Mouse (Mus musculus): ENCODE measurements at regions not wholly inside any gene's neighbourhood (a gene's known extent, or its start where the extent isn't known, plus 50 kb on each side); places are given as distances from the start of the nearest gene placed in this dataset.

- no peak for DNase-seq (ENCODE audit: low read depth in 2 of 2, low spot score in 2 of 2)
Observed at GRCm38 (mm10) chr11:114443444-114443843, 224.9 kb upstream of the Rpl38 start.

DNA sequence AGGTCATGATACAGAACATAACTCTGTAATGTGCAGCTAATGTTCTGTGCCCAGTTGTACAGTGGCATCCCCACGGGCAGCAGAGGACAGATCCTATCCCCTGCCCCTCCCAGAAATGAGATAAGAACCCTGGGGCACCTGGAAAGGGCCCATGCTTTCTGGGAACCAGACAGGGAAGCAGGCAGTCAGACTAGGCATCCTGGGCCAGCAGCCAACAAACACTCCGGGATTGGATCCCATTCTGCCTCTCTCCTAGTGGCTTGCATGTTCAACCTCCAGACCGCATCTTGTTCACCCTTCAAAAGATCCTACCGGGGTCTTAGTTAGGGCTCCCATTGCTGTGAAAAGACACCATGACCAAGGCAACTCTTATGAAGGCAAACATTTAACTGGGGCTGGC is 229.0 kb upstream of the Rpl38 start:
- no peak for DNase-seq (ENCODE audit: low read depth in 2 of 2, low spot score in 2 of 2)

DNA sequence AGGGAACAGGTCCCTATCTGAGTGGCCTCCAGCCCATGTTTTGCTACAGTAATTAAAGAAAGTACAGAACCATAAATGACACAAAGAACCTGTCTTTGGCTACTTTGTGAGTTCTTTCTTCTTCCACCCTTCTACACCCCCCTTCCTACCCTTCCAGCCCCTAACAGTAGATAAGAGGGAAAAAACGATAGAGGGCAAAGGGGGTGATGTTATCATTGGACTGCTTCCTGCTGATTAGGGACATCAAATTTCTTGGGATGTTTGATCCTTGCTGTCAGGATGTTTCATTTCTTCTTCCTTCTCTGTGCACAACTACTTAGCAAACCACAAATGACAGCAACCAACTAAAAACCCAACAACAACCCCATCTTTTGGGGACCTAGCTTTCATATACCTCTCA is 232.5 kb upstream of the Rpl38 start:
- DNase-seq (ENCODE audit: low read depth in 2 of 2, low spot score in 2 of 2), result no peak

DNA sequence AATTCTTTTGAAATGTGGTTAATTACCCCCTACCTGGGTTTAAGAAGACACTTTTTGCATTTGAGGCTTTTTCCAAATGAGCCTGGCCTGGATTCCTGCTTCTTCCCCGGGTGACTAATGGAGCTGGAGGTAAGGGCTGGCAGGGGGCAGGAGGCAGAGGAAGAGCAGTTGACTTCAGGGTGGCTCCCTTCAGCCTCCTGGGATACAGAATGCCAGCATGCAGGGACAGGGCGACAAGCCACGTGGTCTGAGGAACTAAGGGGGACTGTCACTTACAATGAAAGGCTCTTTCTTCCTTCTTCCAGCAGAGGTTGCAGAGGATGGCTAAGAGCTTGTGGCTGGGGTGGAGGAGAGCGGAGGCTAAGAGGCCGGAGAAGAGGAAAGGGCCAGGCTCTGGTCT is 234.8 kb upstream of the Rpl38 start:
- DNase-seq (ENCODE audit: low read depth in 2 of 2, low spot score in 2 of 2), result no peak

DNA sequence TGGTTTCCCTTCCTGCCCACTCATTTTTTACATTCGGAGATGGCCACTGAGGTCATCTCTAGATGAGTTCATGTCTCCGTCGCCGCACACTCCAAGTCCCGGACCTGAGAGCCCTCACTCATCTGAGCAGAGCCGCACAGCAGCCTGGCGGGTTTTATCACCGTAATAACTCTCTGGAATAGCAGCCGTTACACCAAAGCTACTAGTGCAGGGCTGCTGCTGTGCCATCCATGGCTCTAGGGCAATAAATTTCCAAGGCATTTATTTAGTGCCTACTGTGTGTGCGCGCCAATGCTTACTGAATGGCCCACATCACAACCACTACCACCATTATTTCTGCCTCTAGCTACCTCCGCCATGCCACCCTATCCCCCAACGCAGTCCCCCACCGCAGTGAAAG is 242.9 kb upstream of the Rpl38 start:
- no peak for DNase-seq (ENCODE audit: low read depth in 2 of 2, low spot score in 2 of 2)

- no peak for DNase-seq (ENCODE audit: low read depth in 2 of 2, low spot score in 2 of 2)
Observed at GRCm38 (mm10) chr11:114423322-114423721, 245.0 kb upstream of the Rpl38 start.

- DNase-seq (ENCODE audit: low read depth in 2 of 2, low spot score in 2 of 2), result no peak
Observed at GRCm38 (mm10) chr11:114419002-114419401, 249.3 kb upstream of the Rpl38 start.

GRCm38 (mm10) chr11:114416168-114416567 is 252.2 kb upstream of the Rpl38 start:
- DNase-seq (ENCODE audit: low read depth in 2 of 2, low spot score in 2 of 2), result no peak

DNA sequence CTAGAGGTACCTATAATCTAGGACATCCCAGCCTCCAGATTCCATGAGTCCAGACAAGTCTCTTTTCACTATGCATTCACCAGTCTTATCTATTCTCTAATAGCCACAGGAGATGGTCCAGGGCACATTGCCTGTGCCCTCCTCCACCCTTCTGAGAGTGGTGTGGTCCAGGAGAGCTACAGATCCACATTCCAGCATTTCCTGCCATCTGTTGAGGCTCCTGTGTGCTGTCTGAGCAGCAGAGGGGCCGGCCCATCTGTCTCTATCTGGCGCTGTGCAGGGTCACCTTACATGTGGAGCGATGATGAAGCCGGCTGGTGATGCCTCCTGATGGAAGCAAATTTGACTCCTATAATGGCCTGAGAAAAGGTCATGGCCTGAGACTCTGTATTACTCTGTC is 263.9 kb upstream of the Rpl38 start:
- no peak for DNase-seq (ENCODE audit: low read depth in 2 of 2, low spot score in 2 of 2)

DNA sequence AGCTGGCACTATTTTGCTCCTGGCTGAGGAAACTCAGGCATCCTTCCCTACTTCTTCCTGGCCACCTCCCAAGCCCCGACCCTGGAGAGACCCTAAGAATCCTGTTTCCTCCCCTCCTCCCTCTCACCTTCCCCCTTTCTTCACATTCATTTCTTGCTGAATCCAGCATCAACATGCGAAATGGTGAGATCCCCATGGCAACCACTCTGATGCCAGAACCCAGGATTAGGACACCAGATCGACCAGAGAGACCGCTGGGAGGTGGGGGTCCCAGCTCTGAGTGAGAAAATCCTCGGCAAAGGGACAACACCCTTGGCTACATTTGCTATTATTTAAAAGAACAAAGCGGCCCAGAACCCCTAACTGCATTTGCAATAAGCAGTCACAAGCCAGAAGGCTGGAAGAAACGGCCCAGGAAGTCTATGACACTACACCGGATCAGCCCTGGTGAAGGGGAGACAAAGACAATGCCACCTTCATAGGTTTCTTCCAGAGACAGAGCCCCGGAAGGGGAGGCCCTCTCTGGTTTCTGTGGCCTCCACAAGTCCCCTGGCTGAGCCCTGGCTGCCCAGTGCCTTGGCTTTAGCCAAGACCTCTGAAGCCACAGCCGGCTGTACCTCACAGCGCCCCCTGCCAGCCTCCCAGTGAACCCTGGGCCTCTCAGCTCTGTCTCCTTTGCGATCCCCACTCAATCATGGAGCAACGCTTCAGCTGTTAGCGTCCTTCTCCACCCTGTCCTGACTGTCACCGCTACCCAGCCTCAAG is 265.6 kb upstream of the Rpl38 start:
- DNase-seq (ENCODE audit: low read depth in 2 of 2, low spot score in 2 of 2), result no peak

GRCm38 (mm10) chr11:114400701-114401100 is 267.6 kb upstream of the Rpl38 start:
- DNase-seq (ENCODE audit: low read depth in 2 of 2, low spot score in 2 of 2), result no peak

DNA sequence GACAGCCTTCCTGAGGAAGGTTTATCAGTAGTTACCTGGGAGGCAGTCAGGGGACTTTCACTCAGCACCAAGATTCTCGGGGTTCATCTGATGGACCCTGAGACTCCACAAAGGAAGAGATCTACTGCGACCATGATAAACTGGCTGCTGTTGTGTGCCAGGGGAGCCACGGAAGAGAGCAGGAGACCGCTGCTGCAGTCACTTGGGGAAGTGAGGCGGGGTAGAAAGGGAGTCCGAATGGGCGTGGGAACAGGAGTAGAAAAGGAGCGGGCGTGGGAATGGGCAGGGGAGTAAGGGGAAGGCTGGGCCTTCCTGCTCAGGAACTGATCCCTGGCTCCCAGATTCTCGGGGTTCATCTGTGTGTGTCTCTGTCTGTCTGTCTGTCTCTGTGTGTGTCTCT is 276.2 kb upstream of the Rpl38 start:
- no peak for DNase-seq (ENCODE audit: low read depth in 2 of 2, low spot score in 2 of 2)

- no peak for DNase-seq (ENCODE audit: low read depth in 2 of 2, low spot score in 2 of 2)
Observed at GRCm38 (mm10) chr11:114391553-114391952, 276.8 kb upstream of the Rpl38 start.

GRCm38 (mm10) chr11:114387091-114387490 is 281.2 kb upstream of the Rpl38 start:
- DNase-seq (ENCODE audit: low read depth in 2 of 2, low spot score in 2 of 2), result no peak

DNA sequence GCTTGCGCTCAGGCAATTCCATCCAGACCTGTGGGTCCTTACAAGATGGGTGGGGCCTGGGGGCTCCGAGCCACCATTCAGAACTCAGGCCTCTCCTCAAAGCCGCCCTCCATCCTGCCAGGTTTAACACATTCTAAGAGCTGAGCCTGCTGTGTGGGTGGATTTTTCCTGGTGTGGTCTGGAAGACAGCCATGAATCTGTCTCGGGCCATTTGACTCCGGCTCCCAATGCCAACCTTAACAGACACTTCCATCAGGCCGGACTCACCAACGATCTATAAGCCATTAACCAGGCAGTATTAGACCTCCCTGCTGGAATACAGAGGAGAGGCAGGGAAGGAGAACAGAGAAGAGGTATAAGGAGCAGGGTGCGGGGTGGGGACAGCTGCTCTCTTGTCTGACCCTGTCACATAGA is 288.9 kb upstream of the Rpl38 start:
- DNase-seq (ENCODE audit: low read depth in 2 of 2, low spot score in 2 of 2), result no peak

DNA sequence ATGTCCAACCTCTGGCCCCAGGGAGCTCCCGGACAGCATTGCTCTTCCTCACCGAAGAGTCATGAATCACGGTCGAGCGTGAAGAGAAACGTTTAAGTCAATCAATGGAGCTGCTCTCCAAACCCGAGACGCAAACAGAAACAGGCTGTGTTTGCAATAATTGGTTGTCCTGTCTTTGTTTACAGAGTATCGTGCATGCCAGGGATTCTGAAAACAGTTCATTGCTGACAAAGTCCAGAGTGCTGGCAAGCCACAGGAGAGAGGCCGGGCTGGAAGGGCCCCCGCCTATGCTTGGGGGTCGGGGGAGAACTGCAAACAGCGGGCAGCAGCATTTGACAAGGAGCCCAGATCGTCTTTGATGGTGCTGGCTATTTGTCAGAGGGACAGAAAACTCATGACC is 292.4 kb upstream of the Rpl38 start:
- DNase-seq (ENCODE audit: low read depth in 2 of 2, low spot score in 2 of 2), result no peak

GRCm38 (mm10) chr11:114370708-114371107 is 297.6 kb upstream of the Rpl38 start:
- DNase-seq (ENCODE audit: low read depth in 2 of 2, low spot score in 2 of 2), result no peak

DNA sequence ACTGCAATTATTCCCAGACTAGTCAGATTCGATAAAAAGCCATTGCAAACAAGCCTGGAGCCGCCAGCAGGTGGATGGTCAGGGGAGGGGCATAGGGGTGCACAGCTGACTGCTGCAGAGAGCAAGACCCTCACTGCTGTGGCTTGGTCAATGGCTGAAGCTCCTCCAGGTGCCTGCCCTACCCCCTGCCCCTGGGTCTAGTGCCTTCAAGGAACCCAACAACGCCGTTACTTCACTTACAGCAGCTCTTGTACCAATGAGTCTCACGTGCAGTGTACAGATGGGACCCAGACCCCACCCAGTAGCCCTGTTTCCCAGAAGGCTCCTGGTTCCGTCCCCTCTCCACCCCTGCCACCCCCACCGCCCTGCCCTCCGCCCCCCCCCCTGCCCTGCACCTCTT is 300.5 kb upstream of the Rpl38 start:
- no peak for DNase-seq (ENCODE audit: low read depth in 2 of 2, low spot score in 2 of 2)

GRCm38 (mm10) chr11:114360946-114361345 is 294.1 kb upstream of the Sdk2 start:
- no peak for DNase-seq (ENCODE audit: low read depth in 2 of 2, low spot score in 2 of 2)

DNA sequence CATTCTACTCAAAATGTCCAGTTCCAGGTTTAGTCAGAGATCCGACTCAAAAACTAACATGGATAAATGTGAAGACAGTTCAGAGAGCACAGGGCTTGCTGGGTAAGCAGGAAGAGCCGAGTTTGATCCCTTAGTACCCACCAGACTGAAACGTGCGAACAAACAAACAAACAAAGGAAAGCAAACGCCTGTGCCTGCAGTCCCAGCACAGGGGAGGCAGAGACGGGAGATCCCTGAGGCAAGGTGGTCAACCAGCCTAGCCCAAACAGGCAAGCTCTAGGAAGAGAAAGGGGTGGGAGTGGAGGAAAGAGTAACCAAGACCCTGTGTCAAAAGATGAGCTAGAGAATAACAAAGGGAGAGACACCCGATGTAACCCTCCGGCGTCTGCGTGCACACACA is 293.5 kb upstream of the Sdk2 start:
- no peak for DNase-seq (ENCODE audit: low read depth in 2 of 2, low spot score in 2 of 2)

- no peak for DNase-seq (ENCODE audit: low read depth in 2 of 2, low spot score in 2 of 2)
Observed at GRCm38 (mm10) chr11:114352146-114352795, 285.4 kb upstream of the Sdk2 start.

- no peak for DNase-seq (ENCODE audit: low read depth in 2 of 2, low spot score in 2 of 2)
Observed at GRCm38 (mm10) chr11:114336839-114337484, 270.1 kb upstream of the Sdk2 start.

Measured in CD8-positive naive resting alpha-beta T cell, adult 2 months (primary cell).